Mouse (Mus musculus): ENCODE results near the gene Evl. TPM values are rescaled to one million over a fixed set of nuclear protein-coding genes. Genes with fewer than 3 reads are reported as not detected.

Gene Evl
- polyA plus RNA-seq, 1 experiment, result 178 TPM

GRCm38 (mm10) chr12:108606321-108606720 is 51.8 kb downstream of the Evl start:
- peak overlapping the region; percentile 41 for H3K4me3 ChIP-seq (ENCODE audit: insufficient read depth, low read length)
- H3K4me1 ChIP-seq (ENCODE audit: control insufficient read depth, insufficient read depth, low read length), result peaks cover 5% of the 10 kb centered on the region; the same call in 1 of the 2 replicates
- no peak for TF ChIP-seq POLR2A (IDR thresholded peaks at IDR 0.05; ENCODE audit: extremely low read depth, insufficient read depth, low read length)
- H3K27ac ChIP-seq (ENCODE audit: insufficient read depth, low read length), result peak overlapping the region; percentile 56; the same call in 1 of the 2 replicates

GRCm38 (mm10) chr12:108609446-108609845 is 54.9 kb downstream of the Evl start:
- H3K4me3 ChIP-seq (ENCODE audit: insufficient read depth, low read length), result no peak overlapping the region
- TF ChIP-seq CTCF (IDR thresholded peaks at IDR 0.05; ENCODE audit: extremely low read depth, insufficient read depth, low read length) (no peak), POLR2A (IDR thresholded peaks at IDR 0.05; ENCODE audit: extremely low read depth, insufficient read depth, low read length) (no peak)
- H3K27ac ChIP-seq (ENCODE audit: insufficient read depth, low read length), result no peak overlapping the region
- peaks cover 3% of the 10 kb centered on the region; the same call in 1 of the 2 replicates for H3K4me1 ChIP-seq (ENCODE audit: control insufficient read depth, insufficient read depth, low read length)

- Histone ChIP-seq H3K4me3 (ENCODE audit: insufficient read depth, low read length) (no peak overlapping the region), H3K4me1 (ENCODE audit: control insufficient read depth, insufficient read depth, low read length) (peaks cover 2% of the 10 kb centered on the region; the same call in 1 of the 2 replicates), H3K27ac (ENCODE audit: insufficient read depth, low read length) (no peak overlapping the region)
- TF ChIP-seq CTCF (IDR thresholded peaks at IDR 0.05; ENCODE audit: extremely low read depth, insufficient read depth, low read length), result no peak
- TF ChIP-seq POLR2A (IDR thresholded peaks at IDR 0.05; ENCODE audit: extremely low read depth, insufficient read depth, low read length), result no peak
Measured at GRCm38 (mm10) chr12:108610255-108610654, 55.7 kb downstream of the Evl start.

GRCm38 (mm10) chr12:108613081-108613480 is 58.6 kb downstream of the Evl start:
- H3K4me3 ChIP-seq (ENCODE audit: insufficient read depth, low read length), result no peak overlapping the region
- H3K27ac ChIP-seq (ENCODE audit: insufficient read depth, low read length), result no peak overlapping the region
- TF ChIP-seq CTCF (IDR thresholded peaks at IDR 0.05; ENCODE audit: extremely low read depth, insufficient read depth, low read length) (peak; percentile 66), POLR2A (IDR thresholded peaks at IDR 0.05; ENCODE audit: extremely low read depth, insufficient read depth, low read length) (no peak)
- no peaks in the 10 kb centered on the region for H3K4me1 ChIP-seq (ENCODE audit: control insufficient read depth, insufficient read depth, low read length)

- no peak for TF ChIP-seq CTCF (IDR thresholded peaks at IDR 0.05; ENCODE audit: extremely low read depth, insufficient read depth, low read length)
- Histone ChIP-seq H3K27ac (ENCODE audit: insufficient read depth, low read length) (no peak overlapping the region), H3K4me1 (ENCODE audit: control insufficient read depth, insufficient read depth, low read length) (no peaks in the 10 kb centered on the region), H3K4me3 (ENCODE audit: insufficient read depth, low read length) (no peak overlapping the region)
Measured at GRCm38 (mm10) chr12:108617511-108617910, 63.0 kb downstream of the Evl start.

GRCm38 (mm10) chr12:108619853-108620416 is 65.4 kb downstream of the Evl start:
- H3K4me1 ChIP-seq (ENCODE audit: control insufficient read depth, insufficient read depth, low read length), result no peaks in the 10 kb centered on the region; the same call in 1 of the 2 replicates
- H3K27ac ChIP-seq (ENCODE audit: insufficient read depth, low read length), result no peak overlapping the region
- no peak overlapping the region for H3K4me3 ChIP-seq (ENCODE audit: insufficient read depth, low read length)
- TF ChIP-seq POLR2A (IDR thresholded peaks at IDR 0.05; ENCODE audit: extremely low read depth, insufficient read depth, low read length), result no peak
- no peak for TF ChIP-seq CTCF (IDR thresholded peaks at IDR 0.05; ENCODE audit: extremely low read depth, insufficient read depth, low read length)

- TF ChIP-seq POLR2A (IDR thresholded peaks at IDR 0.05; ENCODE audit: extremely low read depth, insufficient read depth, low read length), result no peak
- no peak for TF ChIP-seq CTCF (IDR thresholded peaks at IDR 0.05; ENCODE audit: extremely low read depth, insufficient read depth, low read length)
Measured at GRCm38 (mm10) chr12:108622406-108622805, 67.9 kb downstream of the Evl start.

GRCm38 (mm10) chr12:108629556-108629955 is 75.0 kb downstream of the Evl start:
- Histone ChIP-seq H3K4me3 (ENCODE audit: insufficient read depth, low read length) (no peak overlapping the region), H3K27ac (ENCODE audit: insufficient read depth, low read length) (no peak overlapping the region), H3K4me1 (ENCODE audit: control insufficient read depth, insufficient read depth, low read length) (0 out of 2 replicates have a peak, but pooled peaks cover 1% of the 10 kb centered on the region)
- TF ChIP-seq POLR2A (IDR thresholded peaks at IDR 0.05; ENCODE audit: extremely low read depth, insufficient read depth, low read length), result no peak
- no peak for TF ChIP-seq CTCF (IDR thresholded peaks at IDR 0.05; ENCODE audit: extremely low read depth, insufficient read depth, low read length)

More at GRCm38 (mm10) chr12:108622406-108622805, 67.9 kb downstream of the Evl start:
- Histone ChIP-seq H3K4me1 (ENCODE audit: control insufficient read depth, insufficient read depth, low read length) (peaks cover 1% of the 10 kb centered on the region; the same call in 1 of the 2 replicates), H3K4me3 (ENCODE audit: insufficient read depth, low read length) (no peak overlapping the region), H3K27ac (ENCODE audit: insufficient read depth, low read length) (no peak overlapping the region)

- H3K4me3 ChIP-seq (ENCODE audit: insufficient read depth, low read length), result no peak overlapping the region
- peak overlapping the region; percentile 45; the same call in 1 of the 2 replicates for H3K27ac ChIP-seq (ENCODE audit: insufficient read depth, low read length)
- TF ChIP-seq CTCF (IDR thresholded peaks at IDR 0.05; ENCODE audit: extremely low read depth, insufficient read depth, low read length) (no peak), POLR2A (IDR thresholded peaks at IDR 0.05; ENCODE audit: extremely low read depth, insufficient read depth, low read length) (no peak)
- peaks cover 2% of the 10 kb centered on the region; the same call in 1 of the 2 replicates for H3K4me1 ChIP-seq (ENCODE audit: control insufficient read depth, insufficient read depth, low read length)
Measured at GRCm38 (mm10) chr12:108630741-108631688, 76.5 kb downstream of the Evl start.
